Mouse (Mus musculus) T-cell, adult 2 months (primary cell): ENCODE measurements around the gene Aldh1l1.

Source experiments
- DNase-seq: peaks from one replicate; pipeline ENCODE4 v3.0.0; 2022; ENCODE audit warnings: low spot score

The Aldh1l1 gene

DNA sequence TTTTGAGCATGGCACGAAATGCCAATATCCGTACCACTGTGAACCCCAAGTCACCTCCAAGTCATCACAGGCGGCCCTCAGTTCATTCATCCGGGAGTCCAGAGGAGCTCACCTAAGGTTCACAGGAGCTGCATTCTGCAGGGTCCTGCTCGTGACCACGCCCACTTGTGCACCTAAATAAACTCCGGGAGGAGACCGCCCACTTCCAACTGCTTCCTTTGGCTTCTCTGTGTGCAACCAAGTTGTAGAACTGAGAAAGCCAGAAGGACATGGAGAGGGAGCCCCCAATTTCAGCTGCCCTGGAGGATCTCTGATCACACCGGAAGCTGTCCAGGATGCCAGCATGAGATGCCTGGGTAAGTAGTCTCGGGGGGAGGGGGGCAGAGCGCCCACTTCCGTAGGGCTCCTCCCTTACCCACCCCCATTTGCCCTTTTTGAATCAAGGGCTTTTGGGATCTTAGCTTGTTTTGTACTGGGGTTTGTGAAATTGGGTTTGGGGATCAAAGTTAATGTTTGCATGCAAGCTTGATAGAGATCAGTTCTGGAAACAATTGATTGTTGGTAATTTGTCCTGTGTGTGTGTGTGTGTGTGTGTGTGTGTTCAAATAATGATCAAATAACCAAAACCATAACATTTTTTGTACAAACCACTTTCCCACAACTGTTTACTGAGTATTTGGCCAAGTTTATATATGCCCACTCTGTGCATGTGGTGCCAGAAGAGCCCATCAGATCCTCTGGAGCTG lies at the start of gene Aldh1l1:
Aldh1l1 (plus strand) TSS at position 252 of the 746 bp plus-strand sequence.
- no peak for DNase-seq

- DNase-seq, result no peak
Measured at GRCm38 (mm10) chr6:90437041-90437440, 49.2 kb upstream of the Aldh1l1 start.

DNA sequence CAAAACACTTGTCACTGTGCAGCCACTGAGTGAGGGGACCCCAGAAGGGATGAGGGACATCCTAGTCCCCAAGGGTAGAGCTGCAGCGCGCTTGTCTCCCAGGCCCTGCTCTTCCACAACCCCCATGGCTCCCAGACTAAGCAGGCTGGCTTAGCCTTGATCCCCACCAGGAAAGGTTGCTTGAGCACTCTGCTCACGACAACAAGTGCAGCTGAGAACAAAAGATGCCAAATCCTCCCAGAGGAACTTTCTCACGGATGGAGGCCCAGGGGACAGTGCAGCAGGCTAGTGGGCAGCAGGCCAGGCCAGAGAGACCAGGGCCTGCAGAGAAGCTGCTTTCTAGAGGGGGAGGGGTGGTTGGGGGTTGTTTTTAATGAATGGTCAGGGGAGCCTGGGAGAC lies 39.3 kb upstream of the Aldh1l1 start:
- no peak for DNase-seq

DNA sequence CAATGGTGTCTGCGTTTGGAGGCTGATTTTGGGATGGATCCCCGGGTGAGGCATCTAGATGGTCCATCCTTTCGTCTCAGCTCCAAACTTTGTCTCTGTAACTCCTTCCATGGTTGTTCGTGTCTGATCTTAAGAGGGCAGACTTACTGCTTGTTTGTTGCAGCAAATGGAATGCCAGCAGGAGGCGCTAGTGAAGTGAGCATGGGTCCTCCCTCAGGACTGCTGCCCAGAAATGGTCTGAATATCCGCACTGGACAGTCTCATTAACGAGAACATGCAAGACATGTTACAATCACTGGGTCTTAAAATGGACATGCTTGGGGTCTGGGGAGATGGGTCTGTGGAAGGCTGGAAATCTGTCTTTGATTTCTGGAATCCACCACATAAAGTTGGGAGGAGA lies 36.0 kb upstream of the Aldh1l1 start:
- DNase-seq, result no peak

DNA sequence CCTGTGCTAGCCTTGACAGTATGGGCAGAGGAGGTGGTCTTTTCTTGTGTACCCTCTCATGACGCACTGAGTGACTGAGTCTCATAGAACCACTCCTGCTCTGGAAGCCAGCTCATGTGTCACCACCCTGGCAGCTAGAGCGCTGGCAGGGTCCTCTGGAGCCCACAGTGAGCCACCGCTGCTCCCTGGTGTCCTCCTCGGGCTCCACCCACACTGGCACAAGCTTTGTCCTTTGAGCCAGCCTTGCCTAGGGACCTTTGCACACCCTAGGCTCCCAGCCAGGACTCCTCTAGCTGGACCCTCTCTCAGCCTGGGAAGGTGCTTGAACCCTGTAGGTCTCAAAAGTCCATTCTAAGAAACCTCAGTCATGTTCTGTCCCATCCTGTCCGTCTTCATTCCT lies 35.5 kb upstream of the Aldh1l1 start:
- no peak for DNase-seq

DNA sequence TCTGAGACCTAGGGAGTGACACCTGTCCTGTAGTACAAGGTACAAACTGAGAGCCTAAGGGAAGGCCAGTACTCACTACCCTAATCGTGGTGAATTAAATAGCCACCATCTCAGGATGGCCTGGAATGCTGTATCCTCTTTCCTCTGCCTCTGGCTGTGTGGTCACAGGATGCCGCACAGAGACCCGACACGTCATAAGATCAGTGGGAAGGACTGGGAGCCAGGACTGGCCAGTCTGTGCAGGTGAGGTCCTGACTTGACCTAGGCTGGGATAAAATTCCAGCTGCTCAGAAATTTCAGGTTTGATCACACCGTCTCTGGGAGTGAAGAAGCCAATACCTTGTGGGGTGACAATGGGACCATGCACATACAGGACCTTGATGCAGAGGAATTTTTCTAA lies 34.7 kb upstream of the Aldh1l1 start:
- no peak for DNase-seq

DNA sequence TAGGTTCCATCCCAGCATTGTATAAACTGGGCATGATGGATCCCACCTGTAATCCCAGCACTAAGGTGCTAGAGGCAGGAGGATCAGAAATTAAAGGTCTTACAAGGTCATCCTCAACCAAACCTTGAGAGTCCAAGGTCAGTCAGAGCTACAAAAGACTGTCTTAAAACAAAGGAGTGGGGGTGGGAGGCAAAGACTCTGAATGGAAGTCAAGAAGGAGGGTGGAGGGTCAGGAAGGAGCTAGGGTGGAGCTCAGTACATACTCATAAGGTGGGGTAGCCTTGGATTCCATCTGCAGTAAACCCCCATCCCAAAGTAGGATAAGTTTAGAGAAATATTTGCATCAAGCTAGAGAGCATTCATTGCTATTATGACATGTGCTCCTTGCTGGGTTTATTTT lies 33.6 kb upstream of the Aldh1l1 start:
- no peak for DNase-seq

GRCm38 (mm10) chr6:90453751-90454150 lies 32.5 kb upstream of the Aldh1l1 start:
- no peak for DNase-seq

GRCm38 (mm10) chr6:90457421-90457820 lies 28.8 kb upstream of the Aldh1l1 start:
- DNase-seq, result no peak

DNA sequence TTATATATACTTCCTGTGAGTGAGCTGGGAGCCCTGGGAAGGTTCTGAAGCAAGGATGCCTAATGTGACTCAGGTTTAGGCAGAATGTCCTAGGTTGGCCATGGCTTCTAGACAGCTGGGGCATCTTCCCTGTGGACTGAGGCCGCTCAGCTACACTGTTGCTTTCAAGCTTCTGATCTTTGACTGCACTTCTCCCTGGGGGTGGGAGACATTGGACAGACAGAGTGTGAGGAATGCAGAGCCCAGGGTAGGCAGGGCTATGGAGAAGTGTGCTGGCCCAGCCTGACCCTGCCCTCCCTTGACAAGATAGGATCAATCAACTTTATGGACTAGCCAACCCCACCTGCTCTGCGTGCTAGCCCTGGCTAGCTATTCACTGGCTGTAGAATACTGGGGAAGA lies 25.0 kb upstream of the Aldh1l1 start:
- no peak for DNase-seq

DNA sequence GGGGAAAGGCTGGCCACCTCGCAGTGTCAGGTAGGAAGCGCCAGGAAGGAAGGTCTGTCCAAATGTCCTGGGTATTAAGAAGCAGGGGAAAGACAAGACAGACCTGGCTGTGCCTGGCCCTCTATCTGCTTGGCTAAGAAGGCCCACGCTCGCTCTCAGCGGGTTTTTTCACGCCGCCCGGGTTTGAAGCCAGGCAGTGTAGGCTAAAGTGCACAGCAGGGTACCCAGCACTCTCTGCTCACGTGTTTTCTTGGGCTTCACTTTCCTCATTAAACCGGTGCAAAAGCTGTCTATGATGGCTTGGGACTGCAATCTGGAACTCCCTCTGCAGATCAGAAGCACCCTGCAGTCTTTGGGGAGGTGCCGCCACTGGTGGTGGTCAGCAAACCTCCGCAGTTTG lies 24.5 kb upstream of the Aldh1l1 start:
- no peak for DNase-seq

DNA sequence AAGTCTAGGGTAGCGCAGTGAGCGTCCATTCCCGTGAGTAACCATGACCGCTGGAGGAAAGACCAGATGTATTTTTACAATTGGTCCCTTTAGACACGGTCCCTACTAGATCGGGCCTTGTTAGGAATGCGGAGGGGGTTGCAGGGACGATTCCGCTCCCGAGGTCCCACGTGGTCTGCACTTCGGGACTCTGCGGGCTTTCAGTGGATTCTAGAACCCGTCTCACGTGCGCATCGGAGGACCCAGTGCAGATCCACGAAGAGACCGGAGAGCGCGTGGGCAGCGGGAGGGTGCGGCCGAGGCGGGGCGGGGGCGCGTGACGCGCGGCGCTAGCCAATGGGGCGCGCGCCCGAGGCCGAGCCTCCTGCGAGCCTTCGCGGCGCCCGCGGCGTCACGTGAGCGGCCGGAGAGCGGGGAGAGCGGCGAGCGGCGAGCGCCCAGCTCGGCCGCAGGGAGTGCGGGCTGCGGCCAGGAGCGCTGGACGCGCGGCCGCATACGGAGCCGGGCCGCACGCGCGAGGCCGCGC lies 24.0 kb upstream of the Aldh1l1 start, which contains the start of gene Klf15:
Klf15 (plus strand) TSS at position 396 of the 526 bp plus-strand sequence.
- DNase-seq, result no peak

- DNase-seq, result no peak
Measured at GRCm38 (mm10) chr6:90462841-90463227, 23.4 kb upstream of the Aldh1l1 start.

DNA sequence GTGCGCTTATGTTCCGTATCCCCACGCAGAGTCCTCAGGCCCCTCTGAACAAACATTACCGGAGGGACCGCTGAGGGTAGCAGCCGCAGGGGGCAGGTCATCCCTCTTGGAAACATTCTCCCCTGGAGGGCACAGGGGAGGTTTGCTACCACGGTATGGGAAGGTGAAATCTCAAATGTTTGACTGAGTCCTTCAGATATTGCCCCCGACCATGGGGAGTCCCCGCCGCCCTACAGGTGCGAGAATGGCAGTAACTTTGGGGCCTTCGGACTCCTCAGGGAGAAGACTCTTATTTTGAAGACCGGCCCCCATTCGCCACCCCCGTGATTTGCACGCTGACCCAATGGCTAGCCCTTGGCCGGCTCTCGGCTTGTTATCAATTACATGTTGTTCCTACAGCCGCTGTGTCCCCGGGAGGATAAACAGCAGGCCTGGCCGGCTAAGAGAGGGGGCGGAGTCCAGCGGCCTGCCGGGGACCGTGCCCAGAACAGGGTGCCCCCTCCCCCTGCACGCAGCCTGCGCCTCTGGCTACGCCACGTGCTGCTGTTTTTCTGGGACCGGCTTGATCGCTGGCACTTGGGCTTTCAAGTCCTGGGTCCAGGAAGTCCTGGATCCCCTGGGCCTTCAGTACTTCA lies 22.9 kb upstream of the Aldh1l1 start:
- no peak for DNase-seq

- no peak for DNase-seq
Measured at GRCm38 (mm10) chr6:90463890-90464421, 22.3 kb upstream of the Aldh1l1 start.

DNA sequence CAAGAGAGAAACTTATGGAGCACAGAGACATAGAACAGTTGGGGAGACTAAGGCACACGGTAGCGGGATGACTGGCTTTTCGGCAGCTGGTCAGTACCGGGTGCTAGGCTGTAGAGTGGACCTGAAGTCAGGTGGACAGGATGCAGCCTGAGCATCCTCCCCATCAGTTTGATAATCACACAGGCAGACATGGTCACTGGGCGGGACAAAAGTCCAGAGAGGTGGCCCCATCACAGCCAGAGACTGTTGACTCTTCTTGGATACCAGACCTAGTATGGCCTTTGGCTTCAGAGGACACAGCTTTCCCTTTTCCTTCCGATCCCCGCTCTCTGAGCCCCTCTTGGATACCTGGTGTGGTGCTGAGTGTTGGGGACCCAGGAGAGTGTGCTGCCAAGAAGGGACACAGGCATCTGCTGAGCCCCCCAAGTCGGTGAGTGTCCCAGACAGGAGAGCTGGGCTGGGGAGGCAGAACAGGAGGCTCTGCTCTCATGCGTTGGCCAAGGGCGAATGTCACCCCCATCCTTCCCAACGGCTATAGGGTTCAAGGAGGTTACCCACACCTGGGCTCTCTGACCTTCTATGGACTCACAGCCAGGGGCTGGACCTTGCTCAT lies 21.1 kb upstream of the Aldh1l1 start:
- no peak for DNase-seq

DNA sequence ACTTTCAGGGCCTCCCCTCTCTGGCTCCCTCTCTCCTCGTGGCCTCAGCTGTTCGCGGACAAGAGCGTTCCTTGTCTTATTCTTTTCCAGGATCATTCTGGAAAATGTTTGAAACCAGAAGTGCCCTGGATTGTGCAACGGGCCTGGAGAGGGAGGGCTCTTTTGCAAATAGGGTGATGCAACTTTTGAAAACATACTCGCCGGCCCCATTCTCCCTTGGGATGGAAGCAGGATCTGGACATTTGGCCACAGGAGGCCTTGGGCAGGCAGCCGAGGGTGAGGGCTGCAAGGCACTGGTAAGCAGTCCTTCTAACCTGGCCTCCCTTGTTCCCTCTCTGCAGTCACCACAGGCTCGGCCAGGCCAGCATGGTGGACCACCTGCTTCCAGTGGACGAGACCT lies 20.1 kb upstream of the Aldh1l1 start:
- DNase-seq, result no peak

DNA sequence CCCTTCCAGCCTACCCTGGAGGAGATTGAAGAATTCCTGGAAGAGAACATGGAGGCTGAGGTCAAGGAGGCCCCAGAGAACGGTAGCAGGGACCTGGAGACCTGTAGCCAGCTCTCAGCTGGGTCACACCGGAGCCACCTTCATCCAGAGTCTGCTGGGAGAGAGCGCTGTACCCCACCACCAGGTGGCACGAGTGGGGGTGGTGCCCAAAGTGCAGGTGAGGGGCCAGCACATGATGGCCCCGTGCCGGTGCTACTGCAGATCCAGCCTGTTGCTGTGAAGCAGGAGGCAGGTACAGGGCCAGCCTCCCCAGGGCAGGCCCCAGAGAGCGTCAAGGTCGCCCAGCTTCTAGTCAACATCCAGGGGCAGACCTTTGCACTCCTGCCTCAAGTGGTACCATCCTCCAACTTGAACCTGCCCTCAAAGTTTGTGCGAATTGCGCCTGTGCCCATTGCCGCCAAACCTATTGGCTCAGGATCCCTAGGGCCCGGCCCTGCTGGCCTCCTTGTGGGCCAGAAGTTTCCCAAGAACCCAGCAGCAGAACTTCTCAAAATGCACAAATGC lies 19.3 kb upstream of the Aldh1l1 start:
- no peak for DNase-seq

- DNase-seq, result no peak
Measured at GRCm38 (mm10) chr6:90468216-90468615, 18.0 kb upstream of the Aldh1l1 start.

GRCm38 (mm10) chr6:90469041-90469440 lies 17.2 kb upstream of the Aldh1l1 start:
- DNase-seq, result no peak

DNA sequence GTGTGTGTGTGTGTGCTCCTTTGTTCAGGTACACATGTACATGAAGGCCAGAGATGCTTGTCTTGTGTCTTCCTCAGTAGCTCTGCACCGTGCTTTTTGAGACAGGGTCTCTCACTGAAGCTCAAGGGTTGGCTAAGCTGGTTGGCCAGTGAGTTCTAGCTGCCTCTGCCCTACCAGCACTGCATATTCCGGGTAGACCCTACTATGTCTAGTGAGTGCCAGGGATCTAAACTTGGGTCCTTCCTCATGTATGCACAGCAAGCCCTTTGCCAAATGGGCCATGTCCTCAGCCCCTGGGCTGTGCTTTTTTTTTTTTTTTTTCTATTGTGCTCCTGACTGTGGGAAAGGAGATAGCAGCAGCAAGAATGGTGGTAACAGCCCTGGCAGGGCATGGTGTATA lies 16.0 kb upstream of the Aldh1l1 start:
- DNase-seq, result no peak

GRCm38 (mm10) chr6:90470947-90471541 lies 15.2 kb upstream of the Aldh1l1 start:
- no peak for DNase-seq
